ENCODE assay signal across 8 mouse cellular contexts in the genomic region with DNA sequence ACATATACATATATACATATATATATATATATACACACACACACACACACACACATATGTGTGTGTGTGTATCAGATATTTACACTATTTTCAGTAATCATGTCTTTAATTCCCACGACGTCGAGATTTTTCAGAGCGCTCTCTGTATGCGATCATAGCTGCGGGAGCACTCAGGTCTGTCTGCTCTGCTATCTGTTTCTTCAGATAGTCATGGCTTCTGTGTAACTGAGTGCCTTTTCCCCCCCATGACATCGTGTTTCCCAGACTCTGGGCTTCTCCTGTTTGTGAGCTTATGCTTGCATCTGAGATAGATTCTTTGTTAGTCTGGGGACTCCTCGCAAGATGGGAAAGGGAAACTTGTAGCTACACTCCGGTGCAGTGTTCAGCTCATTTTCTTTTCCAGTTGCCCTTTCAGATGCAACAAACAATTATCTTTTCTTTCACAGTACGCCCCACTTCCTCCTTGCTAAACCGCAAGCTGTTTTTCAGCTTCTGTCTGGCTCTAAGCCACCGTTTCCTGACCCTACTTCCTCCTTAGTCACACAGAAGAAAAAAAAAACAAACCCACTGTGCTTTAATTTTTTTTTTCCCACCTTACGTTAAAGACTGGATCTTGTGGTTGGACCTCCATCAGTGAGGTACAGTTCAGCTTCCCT. TPM values are rescaled to one million over a fixed set of nuclear protein-coding genes. Genes with fewer than 3 reads are reported as not detected.
A peak's percentile ranks its signal among the peaks of the same experiment; 100 is the strongest.
DNase-seq lines count a peak whose midpoint lies in the region; ATAC-seq and TF ChIP-seq lines count a peak whose summit lies in the region.

No protein-coding gene starts in this region.

- ATAC-seq in liver, embryonic 14.5 days (ENCODE audit: insufficient read depth), result peak; percentile 50; the same call in 1 of the 2 replicates
- no peak for ATAC-seq in forebrain, embryonic 13.5 days

- 0 out of 4 replicates have a peak overlapping the region, but pooled peaks of 1 of the 2 experiments have one; percentile 8 for H3K4me3 ChIP-seq in liver, embryonic 14.5 days (ENCODE audit: insufficient read depth in 1 of 2, low read depth in 2 of 2, low read length in 2 of 2)
- peak overlapping the region; percentile 41 for H3K4me3 ChIP-seq in spleen, adult 2 months (ENCODE audit: extremely low read depth, insufficient read depth, insufficient read length)
- H3K4me3 ChIP-seq in forebrain, embryonic 13.5 days, result no peak overlapping the region

- no peak for TF ChIP-seq CTCF in liver, embryonic 14.5 days (IDR thresholded peaks at IDR 0.05; ENCODE audit: low read depth)
- no peak for TF ChIP-seq CTCF in spleen, adult 2 months (IDR thresholded peaks at IDR 0.05; ENCODE audit: extremely low read depth, insufficient read depth, insufficient read length, insufficient replicate concordance)

- 3% methylated on average over 13 of the region's 13 CpGs for WGBS in liver, embryonic 14.5 days (ENCODE audit: insufficient replicate concordance)
- WGBS in spleen, adult 2 months, result 1% methylated on average over 13 of the region's 13 CpGs
- WGBS in forebrain, embryonic 13.5 days, result 70% methylated on average over 13 of the region's 13 CpGs

- no peak overlapping the region for H3K27ac ChIP-seq in liver, embryonic 14.5 days
- peak overlapping the region; percentile 91 for H3K27ac ChIP-seq in spleen, adult 2 months (ENCODE audit: insufficient read depth, low read length)
- H3K27ac ChIP-seq in forebrain, embryonic 13.5 days, result no peak overlapping the region

- no peaks in the 10 kb centered on the region for H3K36me3 ChIP-seq in liver, embryonic 14.5 days (replicated peaks; ENCODE audit: control insufficient read depth, insufficient read depth, low read depth)
- H3K36me3 ChIP-seq in spleen, adult 2 months (ENCODE audit: control insufficient read depth, insufficient read depth, low read length), result peaks cover 12% of the 10 kb centered on the region
- no peaks in the 10 kb centered on the region for H3K36me3 ChIP-seq in forebrain, embryonic 13.5 days (ENCODE audit: poor library complexity, severe bottlenecking)

- peak; percentile 50 for TF ChIP-seq EP300 in liver, embryonic 14.5 days (IDR thresholded peaks at IDR 0.05; ENCODE audit: low read depth)

- H3K4me2 ChIP-seq in liver, embryonic 14.5 days (ENCODE audit: low read depth), result peak overlapping the region; percentile 47
- H3K4me2 ChIP-seq in forebrain, embryonic 13.5 days, result no peak overlapping the region

- TF ChIP-seq POLR2A in spleen, adult 2 months (IDR thresholded peaks at IDR 0.05; ENCODE audit: low read depth, low read length), result no peak

- no peaks in the 10 kb centered on the region for H3K9me3 ChIP-seq in liver, embryonic 14.5 days (ENCODE audit: control insufficient read depth, low read length)
- no peaks in the 10 kb centered on the region; the same call in 1 of the 2 replicates for H3K9me3 ChIP-seq in forebrain, embryonic 13.5 days (replicated peaks)

- H3K27me3 ChIP-seq in liver, embryonic 14.5 days (ENCODE audit: control insufficient read depth, insufficient read depth, low read length), result no peaks in the 10 kb centered on the region
- no peaks in the 10 kb centered on the region for H3K27me3 ChIP-seq in spleen, adult 2 months (ENCODE audit: control insufficient read depth, insufficient read depth, low read length)
- peaks cover 5% of the 10 kb centered on the region for H3K27me3 ChIP-seq in forebrain, embryonic 13.5 days

- DNase-seq in CD8-positive naive resting alpha-beta T cell, adult 2 months (ENCODE audit: low read depth in 2 of 2, low spot score in 2 of 2), result peak; percentile 61 to 80
- DNase-seq in brain, adult 2 months (ENCODE audit: low read depth, low spot score), result peak; percentile 58
- peak; percentile 71 for DNase-seq in heart, postnatal 4 days
- peak in 2 of 3 experiments; percentile 45 to 50 for DNase-seq in liver, embryonic 14.5 days (ENCODE audit: low read depth in 3 of 3, low spot score in 3 of 3)
- peak; percentile 75 to 89 for DNase-seq in spleen, adult 2 months (ENCODE audit: low read depth in 1 of 2, low spot score in 2 of 2)
- DNase-seq in cerebellum, postnatal 36 days, result no peak
- no peak for DNase-seq in right cerebral cortex, postnatal 14 days

- H3K9ac ChIP-seq in liver, embryonic 14.5 days (replicated peaks), result no peak overlapping the region
- no peak overlapping the region for H3K9ac ChIP-seq in forebrain, embryonic 13.5 days

- H3K4me1 ChIP-seq in liver, embryonic 14.5 days (replicated peaks; ENCODE audit: control insufficient read depth in 2 of 2, insufficient read depth in 2 of 2, low read length in 1 of 2), result peaks cover 0 to 13% of the 10 kb centered on the region in 2 experiments; a peak in 2 of 4 replicates
- peaks cover 45% of the 10 kb centered on the region for H3K4me1 ChIP-seq in spleen, adult 2 months (ENCODE audit: control insufficient read depth, insufficient read depth, insufficient read length)
- H3K4me1 ChIP-seq in forebrain, embryonic 13.5 days, result no peaks in the 10 kb centered on the region

RNA-seq across cellular contexts. Expression of a gene that starts 10.5 kb away (rescaled TPM):
- 1 to 10 TPM; 4.9 to 5.3 TPM for total RNA-seq in heart, postnatal 4 days (2021)
- 2.0 and 2.6 TPM in 2 replicates for polyA plus RNA-seq in liver, embryonic 14.5 days (2012; rRNA removed)
- 1.5 and 1.9 TPM in 2 replicates for polyA plus RNA-seq in liver, embryonic 14.5 days (2014; fragmentation: Nextera tagmentation; extraction: Ambion mirVana)
- 66.0 and 80.9 TPM in 2 replicates for polyA plus RNA-seq in spleen, adult 2 months (2012; rRNA removed)
- 0.32 and 0.43 TPM in 2 replicates for polyA plus RNA-seq in forebrain, embryonic 13.5 days (2015; fragmentation: Nextera tagmentation; extraction: Ambion mirVana)

RNA-seq across cellular contexts. Expression of a gene that starts 19.4 kb away (rescaled TPM):
- 10 to 100 TPM; 39.0 to 39.3 TPM for total RNA-seq in heart, postnatal 4 days (2021)
- 4.6 and 5.8 TPM in 2 replicates for polyA plus RNA-seq in liver, embryonic 14.5 days (2012; rRNA removed)
- 22.6 and 25.5 TPM in 2 replicates for polyA plus RNA-seq in liver, embryonic 14.5 days (2014; fragmentation: Nextera tagmentation; extraction: Ambion mirVana)
- polyA plus RNA-seq in spleen, adult 2 months (2012; rRNA removed), result 13.5 and 15.9 TPM in 2 replicates
- 47.4 and 50.3 TPM in 2 replicates for polyA plus RNA-seq in forebrain, embryonic 13.5 days (2015; fragmentation: Nextera tagmentation; extraction: Ambion mirVana)

RNA-seq across cellular contexts. Expression of a gene that starts 43.6 kb away (rescaled TPM):
- total RNA-seq in heart, postnatal 4 days (2021), result 10 to 100 TPM; 27.7 to 27.9 TPM
- 0.67 and 1.1 TPM in 2 replicates for polyA plus RNA-seq in liver, embryonic 14.5 days (2012; rRNA removed)
- 1.2 and 1.9 TPM in 2 replicates for polyA plus RNA-seq in liver, embryonic 14.5 days (2014; fragmentation: Nextera tagmentation; extraction: Ambion mirVana)
- 29.6 and 39.6 TPM in 2 replicates for polyA plus RNA-seq in spleen, adult 2 months (2012; rRNA removed)
- 1.5 and 2.2 TPM in 2 replicates for polyA plus RNA-seq in forebrain, embryonic 13.5 days (2015; fragmentation: Nextera tagmentation; extraction: Ambion mirVana)

Comparison
In these comparisons a context has a peak if more than half of its experiments do, and no peak if none do; other contexts are left out.
1. DNase-seq: peak in CD8-positive naive resting alpha-beta T cell, adult 2 months (2 of 2), brain, adult 2 months (single experiment), heart, postnatal 4 days (single experiment), liver, embryonic 14.5 days (2 of 3) and spleen, adult 2 months (2 of 2); none in cerebellum, postnatal 36 days (0 of 2) and right cerebral cortex, postnatal 14 days (single experiment).
2. RNA of a gene that starts 10.5 kb away (polyA plus RNA-seq): 66.0 to 80.9 TPM in spleen, adult 2 months; 1.5 to 2.6 TPM in liver, embryonic 14.5 days and 0.32 to 0.43 TPM in forebrain, embryonic 13.5 days; every median in the first group is over 10 times any median in the second.